Mouse (Mus musculus) ES-Bruce4 (cell line): ENCODE measurements at regions not wholly inside any gene's neighbourhood (a gene's known extent, or its start where the extent isn't known, plus 50 kb on each side); places are given as distances from the start of the nearest gene placed in this dataset.

ENCODE experiments used
- CTCF ChIP-seq: IDR thresholded peaks from one replicate; pipeline ENCODE4 v1.8.1; 2011; ENCODE audit warnings: low read depth, low read length
- POLR2A ChIP-seq: IDR thresholded peaks from one replicate; pipeline ENCODE4 v1.8.1; 2011; ENCODE audit warnings: low read length; ENCODE audit not compliant: insufficient read depth

GRCm38 (mm10) chr7:129938141-129938540, 346.5 kb downstream of the Wdr11 start:
- TF ChIP-seq POLR2A (no peak), CTCF (no peak)
